Mouse (Mus musculus) liver, embryonic 14.5 days (tissue): ENCODE data around the gene Nudt10.
"Not testable (repeated sequence)": the region's sequence is repeated elsewhere in the genome, so short reads cannot be mapped to it uniquely, and the experiment has no call there.

Source experiments
- CTCF ChIP-seq: IDR thresholded peaks from 2 replicates; pipeline ENCODE4 v1.5.1; 2016; ENCODE audit warnings: antibody characterized with exemption, low read depth, control low read depth
- EP300 ChIP-seq: IDR thresholded peaks from 2 replicates; pipeline ENCODE4 v1.6.1; 2016; ENCODE audit warnings: antibody characterized with exemption, low read depth

GRCm38 (mm10) chrX:6172136-6172822 lies 536 bp downstream of the Nudt10 start:
- TF ChIP-seq CTCF, EP300: not testable (repeated sequence)
